ENCODE assay signal across 15 mouse cellular contexts in the genomic region with DNA sequence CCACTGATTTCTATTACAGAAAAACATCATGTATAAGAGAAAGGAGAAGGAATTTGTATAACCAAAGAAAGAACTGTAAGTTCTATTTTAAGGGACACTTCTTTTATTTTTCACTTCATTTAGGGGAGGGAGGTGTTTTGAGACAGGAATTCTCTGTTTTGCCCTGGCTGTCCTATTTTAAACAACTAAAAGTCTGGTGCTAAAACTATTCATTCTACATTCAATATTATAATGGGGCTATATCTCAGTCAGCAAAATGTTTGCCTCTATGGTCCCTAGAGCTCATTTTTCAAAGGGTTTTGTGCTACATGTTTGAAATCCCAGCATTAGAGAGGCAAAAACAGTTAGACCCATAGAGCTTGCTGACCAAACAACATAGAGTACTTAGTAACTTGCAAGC.
"Had no signal": no experiment of that assay in that cellular context is flagged by ENCODE, and none has a peak within 500 bp of the region (broad histone marks: within the 10 kb centered on the region; RNA-seq: fewer than 3 reads in every experiment).

No protein-coding gene starts in this region.

- H3K4me2 ChIP-seq: neural tube, embryonic 15.5 days; stomach, embryonic 15.5 days had no signal

- H3K27ac ChIP-seq: neural tube, embryonic 15.5 days; stomach, embryonic 15.5 days; stomach, postnatal 0 days had no signal

- DNase-seq: retina, postnatal 1 day; right cerebral cortex, adult 18-20 months; right cerebral cortex, postnatal 14 days; right cerebral cortex, postnatal 25 days; right cerebral cortex, postnatal 4 days; spleen, adult 18-20 months; thymus, adult 18-20 months; thymus, adult 2 months; thymus, postnatal 14 days; thymus, postnatal 25 days; thymus, postnatal 36 days; thymus, postnatal 4 days had no signal

- H3K9ac ChIP-seq: neural tube, embryonic 15.5 days; stomach, embryonic 15.5 days had no signal

- H3K9me3 ChIP-seq: neural tube, embryonic 15.5 days; stomach, embryonic 15.5 days had no signal

- H3K4me1 ChIP-seq: neural tube, embryonic 15.5 days; stomach, embryonic 15.5 days had no signal

- H3K36me3 ChIP-seq: neural tube, embryonic 15.5 days; stomach, embryonic 15.5 days had no signal

- H3K4me3 ChIP-seq: neural tube, embryonic 15.5 days; stomach, embryonic 15.5 days had no signal

- H3K27me3 ChIP-seq: neural tube, embryonic 15.5 days; stomach, embryonic 15.5 days had no signal
